Mouse (Mus musculus): Measurements from ENCODE around the gene Gm16253. TPM values are rescaled to one million over a fixed set of nuclear protein-coding genes. Genes with fewer than 3 reads are reported as not detected.

The Gm16253 gene
- 1 to 10 TPM in 1 of 3 experiments, not detected in 2; 2.1 TPM for polyA plus RNA-seq (2017; shearing (Covaris generic))

DNA sequence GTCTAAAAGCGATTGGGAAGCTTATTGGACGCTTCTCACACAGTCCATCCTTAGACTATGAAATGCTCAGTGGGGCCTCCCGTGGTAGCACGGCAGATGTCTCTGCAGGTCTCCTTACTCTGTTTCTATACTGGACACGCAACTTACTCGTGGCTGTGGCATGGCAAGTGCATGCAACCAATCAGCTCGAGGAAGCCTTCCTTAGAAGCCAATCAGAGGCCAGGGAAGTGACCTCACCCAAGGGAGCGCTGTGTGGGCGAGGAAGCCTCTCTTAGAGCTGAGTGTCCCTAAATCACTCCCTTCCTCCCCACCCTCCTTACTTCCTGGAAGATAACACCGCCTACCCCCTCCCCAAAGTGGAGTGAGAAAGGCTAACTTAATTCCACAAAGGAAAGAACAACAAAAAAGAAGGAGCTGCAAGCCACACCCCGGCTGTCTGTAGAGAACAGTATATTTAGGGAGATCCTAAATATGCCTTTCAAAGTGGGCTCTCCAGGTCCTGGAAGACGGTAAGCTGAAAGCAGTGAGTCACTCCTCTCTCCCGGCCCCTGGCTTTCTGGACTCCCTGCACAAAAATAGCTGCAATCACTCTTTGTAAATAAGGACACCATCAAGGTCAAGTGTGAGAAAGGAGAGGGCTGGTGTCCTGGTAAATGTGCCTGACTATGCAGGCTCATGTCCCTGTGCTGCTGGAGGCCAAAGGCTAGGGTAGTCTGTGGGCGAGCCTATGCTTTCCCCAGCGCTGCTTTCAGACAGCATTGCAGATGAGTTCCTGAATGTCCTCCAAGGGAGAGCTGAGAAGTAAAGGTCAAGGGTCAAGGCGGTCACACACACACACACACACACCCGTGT is at the start of gene Gm16253:
Gene Gm16253 (plus strand): TSS at position 295 of the 852 bp plus-strand sequence.
- peak; percentile 87 for ATAC-seq

GRCm38 (mm10) chr3:96528506-96528905 is 48.3 kb upstream of the Gm16253 start:
- no peak for ATAC-seq

DNA sequence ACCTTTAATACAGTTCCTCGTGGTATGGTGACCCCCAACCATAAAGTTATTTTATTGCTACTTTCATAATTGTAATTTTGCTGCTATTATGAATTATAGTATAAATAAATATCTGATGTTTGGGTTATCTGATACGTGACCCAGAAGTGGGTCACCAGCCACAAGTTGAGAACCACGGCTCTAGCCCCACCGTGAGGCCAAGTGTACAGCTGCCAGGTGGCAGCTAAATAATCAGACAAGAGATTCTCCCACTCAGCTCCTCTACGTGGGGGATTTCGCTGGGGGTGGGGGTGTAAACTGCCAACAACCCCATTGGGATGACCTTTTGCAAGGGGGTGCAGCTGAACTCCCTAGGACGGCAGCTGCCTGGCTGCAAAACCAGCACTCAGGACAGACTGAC is 44.7 kb upstream of the Gm16253 start:
- no peak for ATAC-seq

GRCm38 (mm10) chr3:96534300-96534699 is 42.5 kb upstream of the Gm16253 start:
- no peak for ATAC-seq

- ATAC-seq, result no peak
These were observed 37.5 kb upstream of the Gm16253 start for GRCm38 (mm10) chr3:96539316-96539715.

GRCm38 (mm10) chr3:96540740-96541139 is 36.0 kb upstream of the Gm16253 start:
- ATAC-seq, result no peak

DNA sequence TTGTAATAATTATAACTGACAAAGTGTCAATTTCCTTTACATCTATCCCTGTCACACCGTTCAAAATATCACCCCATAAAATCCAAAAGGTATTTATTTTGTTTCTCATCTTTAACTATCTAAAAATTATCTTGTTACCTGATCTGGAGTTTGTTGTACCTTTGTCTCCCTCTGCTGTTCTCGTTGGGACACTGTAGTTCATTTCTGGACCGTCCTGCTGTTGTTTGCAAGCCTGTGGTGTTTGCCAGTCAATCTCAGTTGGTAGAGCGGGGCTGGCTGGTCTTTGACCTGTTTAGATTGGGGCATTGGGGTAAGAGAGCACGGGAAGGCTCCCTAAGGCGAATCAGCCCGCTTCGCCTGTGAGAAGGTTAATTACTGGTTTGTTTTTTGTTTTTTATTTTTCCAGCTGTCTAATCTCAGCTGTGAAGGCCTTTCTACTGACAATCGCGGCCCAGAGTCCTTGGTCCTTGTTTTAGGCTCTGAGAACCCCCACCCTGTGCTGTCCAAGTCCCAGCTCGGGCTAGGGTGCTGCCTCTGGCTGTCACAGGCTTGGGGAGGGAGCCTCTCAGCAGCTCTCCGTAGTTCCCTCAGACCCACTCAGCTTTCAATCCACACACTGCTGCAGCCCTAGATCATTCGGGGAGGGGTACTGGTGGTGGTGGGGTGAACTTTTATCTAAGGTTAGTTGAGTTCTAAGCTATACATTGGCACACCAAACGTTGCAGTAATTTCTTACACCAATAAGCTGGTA is 35.3 kb upstream of the Gm16253 start:
- no peak for ATAC-seq

- ATAC-seq, result no peak
These were observed 34.2 kb upstream of the Gm16253 start for GRCm38 (mm10) chr3:96542554-96542953.

- no peak for ATAC-seq
These were observed 33.4 kb upstream of the Gm16253 start for GRCm38 (mm10) chr3:96543345-96543744.

GRCm38 (mm10) chr3:96545565-96545964 is 31.2 kb upstream of the Gm16253 start:
- ATAC-seq, result no peak

GRCm38 (mm10) chr3:96546880-96547279 is 29.9 kb upstream of the Gm16253 start:
- ATAC-seq, result no peak

DNA sequence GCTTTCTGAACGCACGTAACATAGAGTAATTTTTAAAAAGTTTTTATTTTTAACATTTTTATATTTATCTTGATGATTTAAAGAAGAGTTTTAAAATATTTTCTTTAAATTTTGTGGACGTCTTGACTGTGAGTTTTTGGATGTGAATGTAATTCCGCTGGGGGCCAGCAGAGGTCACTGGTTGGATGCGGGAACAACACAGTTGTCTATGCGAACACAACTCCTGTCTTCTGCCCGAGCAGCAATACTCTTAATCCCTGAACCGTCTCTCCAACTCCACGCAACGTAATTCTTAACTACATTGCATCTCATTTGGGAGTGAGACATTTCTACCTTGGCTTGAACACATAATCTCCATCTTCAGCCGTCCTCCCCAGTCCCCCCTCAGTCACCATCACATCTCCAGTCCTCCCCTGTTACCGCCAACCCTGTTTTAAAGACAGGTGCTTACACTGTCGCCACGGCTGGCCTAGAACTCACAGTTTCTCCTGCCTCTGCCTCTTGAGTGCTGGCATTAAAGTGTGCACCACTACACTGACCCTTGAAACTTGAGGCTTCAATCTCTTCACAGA is 29.3 kb upstream of the Gm16253 start:
- peak; percentile 78 for ATAC-seq

- no peak for ATAC-seq
These were observed 28.0 kb upstream of the Gm16253 start for GRCm38 (mm10) chr3:96548824-96549223.

DNA sequence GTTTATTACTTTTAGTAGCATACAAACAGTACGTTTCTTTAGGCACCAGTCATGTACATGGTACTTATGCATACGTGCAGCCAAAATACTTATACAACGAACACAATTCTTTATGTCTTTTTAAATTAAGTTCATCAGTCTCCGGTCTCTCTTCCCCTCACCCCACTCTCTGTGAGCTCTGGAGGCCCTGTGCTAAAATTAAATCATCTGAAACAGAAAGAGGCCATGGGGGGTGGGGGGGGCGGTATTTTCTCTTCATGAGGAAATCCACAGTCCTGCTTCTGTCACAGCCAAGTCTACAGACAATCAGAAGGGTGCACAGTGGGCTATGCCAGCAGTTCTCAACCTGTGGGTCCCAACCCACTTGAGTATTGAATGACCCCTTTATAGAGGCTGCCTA is 27.4 kb upstream of the Gm16253 start:
- no peak for ATAC-seq

- peak; percentile 74 for ATAC-seq
These were observed 25.6 kb upstream of the Gm16253 start for GRCm38 (mm10) chr3:96551203-96551602.

DNA sequence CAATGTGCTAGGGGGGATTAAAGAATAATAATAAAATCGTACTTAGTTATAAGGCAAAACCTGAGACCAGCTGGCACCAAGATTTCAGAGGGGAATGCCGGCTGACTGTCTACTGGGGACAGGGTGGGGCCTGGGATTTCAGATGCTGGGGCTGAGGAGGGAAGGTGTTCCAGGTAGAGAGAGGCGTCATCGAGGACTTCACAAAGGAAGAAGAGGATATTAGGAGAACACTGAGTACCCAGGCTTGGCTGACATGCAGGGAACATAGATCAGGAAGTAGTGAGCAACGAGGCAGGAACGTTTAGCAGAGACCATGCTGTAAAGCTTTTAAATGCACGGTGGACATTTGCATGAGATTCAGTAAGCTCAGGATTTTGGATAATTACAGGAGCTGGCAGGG is 24.9 kb upstream of the Gm16253 start:
- ATAC-seq, result no peak

GRCm38 (mm10) chr3:96553601-96554000 is 23.2 kb upstream of the Gm16253 start:
- ATAC-seq, result no peak

GRCm38 (mm10) chr3:96554251-96554650 is 22.5 kb upstream of the Gm16253 start:
- no peak for ATAC-seq

DNA sequence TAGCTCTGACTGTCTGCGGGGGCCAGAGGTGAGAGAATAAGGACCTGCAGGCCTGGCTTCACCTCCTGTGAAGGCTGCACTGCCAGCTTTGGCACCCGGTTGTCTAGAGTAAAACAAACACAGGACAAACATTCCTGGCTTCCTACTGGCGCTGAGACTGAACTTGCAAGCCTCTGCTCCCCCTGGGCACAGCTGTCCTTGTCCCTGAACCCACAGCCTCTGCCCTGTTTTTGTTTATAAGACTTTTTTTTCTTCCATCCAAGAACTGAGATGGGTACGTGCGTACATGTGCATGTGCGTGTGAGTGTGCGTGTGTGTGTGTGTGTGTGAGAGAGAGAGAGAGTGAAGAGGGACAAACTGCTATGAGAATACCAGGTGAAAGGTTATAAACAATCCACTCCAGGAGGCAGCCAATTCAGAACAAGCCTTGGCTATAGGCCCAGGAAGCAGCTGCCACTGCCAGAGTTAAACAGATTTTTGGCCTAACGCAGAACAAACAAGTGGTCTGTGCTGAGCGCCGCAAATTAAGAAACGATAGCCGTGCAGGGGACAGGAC is 21.7 kb upstream of the Gm16253 start:
- ATAC-seq, result no peak

DNA sequence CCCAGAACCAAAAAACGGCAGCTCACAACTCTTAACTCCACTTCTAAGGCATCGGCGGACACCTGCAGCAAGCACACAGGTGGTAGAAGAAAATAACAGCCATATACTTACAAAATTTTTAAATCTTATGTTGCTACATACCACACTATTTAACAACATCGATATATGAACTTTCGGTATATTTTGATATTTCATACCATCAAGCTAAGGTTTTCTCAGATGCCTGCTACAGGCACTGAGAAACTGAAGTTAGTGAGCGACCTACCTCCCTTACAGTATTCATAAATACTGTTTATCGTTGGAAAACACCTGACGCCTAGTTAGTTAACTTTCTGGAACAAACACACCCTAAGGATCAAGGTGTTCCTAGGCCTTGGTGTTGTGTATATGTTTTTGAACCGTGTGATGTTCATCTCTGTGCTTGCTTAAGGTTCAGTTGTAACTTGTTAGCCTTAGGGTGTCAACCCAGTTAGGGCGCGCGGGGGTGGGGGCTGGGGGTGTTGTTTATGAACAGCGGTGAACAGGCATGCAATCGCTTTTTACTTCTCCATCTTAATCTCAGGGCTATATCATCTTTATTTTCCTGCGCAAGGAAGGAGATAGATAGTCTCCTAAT is 20.7 kb upstream of the Gm16253 start:
- no peak for ATAC-seq

GRCm38 (mm10) chr3:96556651-96557635 is 19.8 kb upstream of the Gm16253 start:
- peak; percentile 62 for ATAC-seq

All from inflammation-experienced regulatory T-cells, adult 6 months (primary cell).